Mouse (Mus musculus) retina, postnatal 1 day (tissue): Measurements from ENCODE around the gene Gm10282.

Experiments
- DNase-seq: peaks from one replicate; pipeline ENCODE4 v3.0.0-alpha.2; 2012

Gm10282 gene

GRCm38 (mm10) chr8:72259862-72260261 lies 45.2 kb downstream of the Gm10282 start:
- DNase-seq, result no peak

GRCm38 (mm10) chr8:72257902-72258238 lies 47.2 kb downstream of the Gm10282 start:
- DNase-seq, result no peak

- DNase-seq, result peak; percentile 60
Measured at GRCm38 (mm10) chr8:72257171-72257901, 47.7 kb downstream of the Gm10282 start.
